Mouse (Mus musculus): ENCODE data around the gene Pip5k1c.

GRCm38 (mm10) chr10:81284719-81285118, 8.0 kb upstream of the Pip5k1c start:
- TF ChIP-seq POLR2A (IDR thresholded peaks at IDR 0.05; ENCODE audit: insufficient read depth, low read length) (no peak), EP300 (IDR thresholded peaks at IDR 0.05; ENCODE audit: insufficient read depth, low read depth, low read length) (no peak)
